Mouse (Mus musculus) intestine, embryonic 16.5 days (tissue): ENCODE data around the gene Cytl1. TPM values are rescaled to one million over a fixed set of nuclear protein-coding genes. Genes with fewer than 3 reads are reported as not detected.

Experiments
- ATAC-seq: fragments of 200-750 bp; cut with Nextera tagmentation; 2 replicates; pipeline ENCODE4 v1.8.0; 2017; ENCODE audit warnings: moderate TSS enrichment, moderate library complexity
- H3K27ac ChIP-seq: fragments of 300-500 bp; sonication (generic); 2 replicates; pipeline ENCODE4 v1.5.1; 2014; ENCODE audit warnings: mild to moderate bottlenecking, low read length
- H3K27me3 ChIP-seq: fragments of 300-500 bp; sonication (generic); replicated peaks from 2 replicates; pipeline ENCODE4 v1.6.1; 2014; ENCODE audit warnings: low read length, control low read depth, mixed read lengths; ENCODE audit not compliant: control insufficient read depth, insufficient read depth
- H3K36me3 ChIP-seq: fragments of 300-500 bp; sonication (generic); 2 replicates; pipeline ENCODE4 v1.6.1; 2014; ENCODE audit warnings: low read length, control low read depth; ENCODE audit not compliant: control insufficient read depth, insufficient read depth
- H3K4me1 ChIP-seq: fragments of 300-500 bp; sonication (generic); 2 replicates; pipeline ENCODE4 v1.6.1; 2014; ENCODE audit warnings: low read length, control low read depth, mixed read lengths; ENCODE audit not compliant: control insufficient read depth, insufficient read depth
- H3K4me2 ChIP-seq: fragments of 300-500 bp; sonication (generic); 2 replicates; pipeline ENCODE4 v1.6.1; 2014; ENCODE audit warnings: low read depth, low read length, control low read depth
- H3K4me3 ChIP-seq: fragments of 300-500 bp; sonication (generic); 2 replicates; pipeline ENCODE4 v1.5.1; 2014; ENCODE audit warnings: mild to moderate bottlenecking, low read length
- H3K9ac ChIP-seq: fragments of 300-500 bp; sonication (generic); 2 replicates; pipeline ENCODE4 v1.6.1; 2014; ENCODE audit warnings: low read depth, low read length
- H3K9me3 ChIP-seq: fragments of 300-500 bp; sonication (generic); 2 replicates; pipeline ENCODE4 v1.6.1; 2016; ENCODE audit warnings: low read length, control low read depth; ENCODE audit not compliant: control insufficient read depth
- WGBS: fragments of 180-500 bp; shearing (Covaris S2); extraction: QIAGEN DNeasy Blood & Tissue Kit; methylation state at CpG from one replicate; pipeline ENCODE4 v1.1.7; 2014; 5-methylcytosine and 5-hydroxymethylcytosine counted together
- polyA plus RNA-seq: library from polyadenylated mRNA; unstranded; fragments of >200 nt; fragmentation: Nextera tagmentation; extraction: Ambion mirVana; gene quantifications from 2 replicates; pipeline ENCODE4 v1.2.1, GENCODE M21; 2015

Cytl1 gene
- polyA plus RNA-seq, 1 experiment from 2014 or later, result 0.59 TPM

DNA sequence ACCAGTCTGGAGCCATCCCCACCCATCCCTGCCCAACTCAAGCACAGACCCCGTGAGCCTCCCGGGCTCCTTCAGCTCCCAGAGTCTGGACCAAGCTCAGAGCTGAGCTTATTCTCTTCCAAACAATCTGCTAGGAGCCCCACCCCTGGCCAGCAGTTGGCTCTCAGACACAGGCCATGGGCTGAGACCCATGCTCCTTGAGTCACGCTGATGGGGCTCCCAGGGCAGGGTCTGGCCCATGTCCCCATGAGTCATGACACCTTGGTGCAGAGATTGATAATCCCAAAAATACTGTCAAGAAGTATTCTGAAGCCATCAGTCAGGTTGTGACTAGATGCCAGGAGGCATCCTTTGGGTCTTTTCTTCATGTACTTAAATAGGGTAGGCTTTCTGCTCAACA, 26.7 kb downstream of the Cytl1 start:
- H3K9ac ChIP-seq, result no peak overlapping the region
- no peak overlapping the region for H3K27ac ChIP-seq
- H3K4me3 ChIP-seq, result no peak overlapping the region
- H3K27me3 ChIP-seq, result no peaks in the 10 kb centered on the region
- H3K4me2 ChIP-seq, result no peak overlapping the region
- H3K4me1 ChIP-seq, result no peaks in the 10 kb centered on the region
- ATAC-seq, result no peak
- 88% methylated on average over 3 of the region's 3 CpGs for WGBS
- no peaks in the 10 kb centered on the region for H3K9me3 ChIP-seq
- H3K36me3 ChIP-seq, result no peaks in the 10 kb centered on the region

DNA sequence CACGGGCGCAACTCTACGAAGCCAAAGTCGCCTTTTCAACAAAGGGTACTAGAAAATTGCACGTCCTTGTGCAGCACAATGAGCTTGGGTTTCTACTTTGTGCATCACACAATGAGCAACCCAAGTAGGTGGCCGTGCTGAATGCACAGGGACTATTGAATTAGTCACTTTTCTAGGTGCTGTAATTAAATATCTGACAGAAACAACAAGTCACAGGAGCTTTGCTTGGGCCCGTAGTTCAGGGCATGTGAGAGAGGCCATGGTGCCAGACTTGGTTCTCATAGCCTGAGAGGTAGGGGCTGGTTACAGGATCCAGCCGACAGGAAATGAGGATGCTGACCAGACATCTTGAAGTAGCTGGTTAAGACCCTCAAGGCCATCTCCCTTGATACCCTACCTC, 30.5 kb downstream of the Cytl1 start:
- Histone ChIP-seq H3K4me3 (no peak overlapping the region), H3K9me3 (no peaks in the 10 kb centered on the region), H3K4me2 (no peak overlapping the region), H3K27me3 (no peaks in the 10 kb centered on the region), H3K4me1 (no peaks in the 10 kb centered on the region), H3K27ac (no peak overlapping the region), H3K9ac (no peak overlapping the region), H3K36me3 (no peaks in the 10 kb centered on the region)
- 66% methylated on average over 8 of the region's 8 CpGs for WGBS
- ATAC-seq, result no peak

DNA sequence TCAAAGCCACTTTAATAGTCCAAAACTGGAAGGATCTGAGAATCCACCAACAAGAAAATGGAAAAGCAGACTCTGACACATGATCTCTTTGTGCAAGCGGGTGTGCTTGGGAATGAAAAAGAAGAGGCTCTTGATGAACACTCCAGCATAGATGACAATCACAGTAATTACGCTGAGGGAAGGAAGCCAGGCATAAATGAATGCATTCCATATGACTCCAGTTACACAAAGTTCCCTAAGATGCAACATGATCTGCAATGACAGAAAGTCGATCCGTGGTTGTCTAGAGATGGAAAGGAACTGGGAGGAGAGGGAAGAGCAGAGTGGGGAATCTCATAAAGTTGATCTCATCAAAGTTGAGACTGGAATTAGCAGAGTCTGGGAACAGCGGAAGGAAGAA, 31.9 kb downstream of the Cytl1 start:
- no peak overlapping the region for H3K4me3 ChIP-seq
- H3K4me2 ChIP-seq, result no peak overlapping the region
- H3K27me3 ChIP-seq, result no peaks in the 10 kb centered on the region
- 82% methylated on average over 5 of the region's 5 CpGs for WGBS
- H3K9ac ChIP-seq, result no peak overlapping the region
- no peak for ATAC-seq
- H3K9me3 ChIP-seq, result no peaks in the 10 kb centered on the region
- no peaks in the 10 kb centered on the region for H3K4me1 ChIP-seq
- no peaks in the 10 kb centered on the region for H3K36me3 ChIP-seq
- H3K27ac ChIP-seq, result no peak overlapping the region

DNA sequence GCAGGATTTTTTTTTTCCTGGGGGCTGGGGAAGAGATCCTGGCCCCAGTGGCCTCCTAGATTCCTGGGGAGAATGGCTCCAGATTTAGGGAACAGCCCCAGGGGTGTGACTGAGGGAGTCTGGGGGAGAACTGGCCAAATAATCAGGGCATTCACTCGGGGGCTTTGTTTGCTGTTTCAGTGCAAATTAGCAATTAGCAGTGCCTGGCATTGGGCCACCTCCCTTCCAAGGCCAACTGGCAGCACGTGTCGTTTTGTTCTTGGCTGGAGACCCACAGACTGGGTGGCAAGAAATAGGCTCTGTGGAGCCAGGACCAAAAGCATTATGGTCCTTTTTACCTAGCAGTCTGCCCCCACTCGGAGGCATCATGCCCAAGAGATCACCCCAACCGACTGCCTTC, 33.7 kb downstream of the Cytl1 start:
- ATAC-seq, result no peak
- Histone ChIP-seq H3K27me3 (no peaks in the 10 kb centered on the region), H3K9me3 (no peaks in the 10 kb centered on the region), H3K4me3 (no peak overlapping the region), H3K9ac (no peak overlapping the region), H3K4me2 (no peak overlapping the region), H3K36me3 (no peaks in the 10 kb centered on the region), H3K4me1 (no peaks in the 10 kb centered on the region), H3K27ac (no peak overlapping the region)
- 17% methylated on average over 5 of the region's 5 CpGs for WGBS

DNA sequence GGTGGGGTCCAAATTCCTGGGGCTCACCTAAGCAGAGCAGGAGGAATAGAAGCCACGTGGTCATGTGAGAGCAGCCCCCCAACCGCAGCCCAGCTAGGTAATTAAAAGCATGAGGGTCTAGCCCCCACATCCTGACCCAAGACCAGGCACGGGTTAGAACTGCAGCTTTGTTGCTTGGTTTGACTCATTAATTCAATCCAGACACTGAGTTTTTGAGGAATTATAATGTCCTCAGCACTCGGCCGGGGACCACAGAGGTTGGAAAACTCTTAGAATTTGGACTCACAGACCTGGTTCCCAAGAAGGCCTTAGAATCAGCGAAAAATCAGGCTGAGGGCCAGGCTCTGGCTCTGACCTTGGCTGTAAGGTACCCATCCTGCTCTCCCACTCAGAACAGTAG, 35.6 kb downstream of the Cytl1 start:
- no peaks in the 10 kb centered on the region for H3K9me3 ChIP-seq
- no peak overlapping the region for H3K27ac ChIP-seq
- no peak overlapping the region for H3K9ac ChIP-seq
- H3K4me3 ChIP-seq, result no peak overlapping the region
- no peak overlapping the region for H3K4me2 ChIP-seq
- H3K36me3 ChIP-seq, result no peaks in the 10 kb centered on the region
- no peaks in the 10 kb centered on the region for H3K27me3 ChIP-seq
- WGBS, result 81% methylated on average over 6 of the region's 6 CpGs
- ATAC-seq, result no peak
- no peaks in the 10 kb centered on the region for H3K4me1 ChIP-seq

DNA sequence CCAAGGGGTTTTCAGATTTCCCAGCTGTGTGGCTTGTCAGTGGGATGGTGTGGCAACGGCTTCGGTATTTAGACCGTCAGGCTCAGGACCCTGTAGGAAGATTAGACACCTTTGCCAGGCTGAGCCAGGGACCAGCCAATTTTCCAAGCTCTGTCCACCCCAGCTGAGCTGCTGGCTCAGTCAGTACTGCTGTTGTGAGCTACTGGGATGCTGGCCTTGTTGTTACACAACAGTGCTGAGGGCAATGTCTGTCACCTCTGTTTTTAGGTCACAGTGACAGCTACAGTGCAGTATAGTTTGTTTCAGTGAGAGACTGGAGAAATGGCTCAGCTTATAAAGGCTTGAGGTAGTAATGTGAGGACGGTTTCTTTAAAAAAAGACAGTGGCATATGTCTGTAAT, 38.7 kb downstream of the Cytl1 start:
- no peaks in the 10 kb centered on the region for H3K27me3 ChIP-seq
- WGBS, result 77% methylated on average over 4 of the region's 4 CpGs
- ATAC-seq, result no peak
- H3K4me1 ChIP-seq, result no peaks in the 10 kb centered on the region
- no peak overlapping the region for H3K9ac ChIP-seq
- no peaks in the 10 kb centered on the region for H3K9me3 ChIP-seq
- H3K27ac ChIP-seq, result no peak overlapping the region
- H3K36me3 ChIP-seq, result no peaks in the 10 kb centered on the region
- H3K4me2 ChIP-seq, result no peak overlapping the region
- H3K4me3 ChIP-seq, result no peak overlapping the region

DNA sequence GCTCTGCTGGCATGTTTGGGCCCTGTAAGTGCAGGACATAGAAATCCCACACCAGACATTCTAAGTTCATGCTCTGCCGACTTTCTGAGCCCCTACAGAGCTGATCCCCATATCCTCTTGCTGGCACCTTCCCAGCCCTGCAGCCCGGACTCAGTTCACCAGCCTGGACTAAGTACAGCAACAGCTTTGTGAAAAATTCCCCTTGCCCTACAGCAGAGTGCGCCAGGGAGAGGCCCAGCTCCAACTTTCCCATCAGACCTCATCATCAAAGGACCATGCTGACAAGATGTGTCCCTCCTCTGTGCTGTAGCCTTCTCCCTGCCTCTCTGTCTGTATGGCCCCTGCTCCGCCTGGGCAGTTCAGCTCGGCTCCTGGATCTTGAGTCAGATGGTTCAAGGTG, 40.4 kb downstream of the Cytl1 start:
- H3K4me3 ChIP-seq, result no peak overlapping the region
- H3K36me3 ChIP-seq, result no peaks in the 10 kb centered on the region
- H3K27ac ChIP-seq, result no peak overlapping the region
- no peak overlapping the region for H3K9ac ChIP-seq
- no peaks in the 10 kb centered on the region for H3K4me1 ChIP-seq
- 44% methylated on average over 5 of the region's 5 CpGs for WGBS
- H3K4me2 ChIP-seq, result no peak overlapping the region
- H3K27me3 ChIP-seq, result no peaks in the 10 kb centered on the region
- H3K9me3 ChIP-seq, result no peaks in the 10 kb centered on the region
- ATAC-seq, result no peak

DNA sequence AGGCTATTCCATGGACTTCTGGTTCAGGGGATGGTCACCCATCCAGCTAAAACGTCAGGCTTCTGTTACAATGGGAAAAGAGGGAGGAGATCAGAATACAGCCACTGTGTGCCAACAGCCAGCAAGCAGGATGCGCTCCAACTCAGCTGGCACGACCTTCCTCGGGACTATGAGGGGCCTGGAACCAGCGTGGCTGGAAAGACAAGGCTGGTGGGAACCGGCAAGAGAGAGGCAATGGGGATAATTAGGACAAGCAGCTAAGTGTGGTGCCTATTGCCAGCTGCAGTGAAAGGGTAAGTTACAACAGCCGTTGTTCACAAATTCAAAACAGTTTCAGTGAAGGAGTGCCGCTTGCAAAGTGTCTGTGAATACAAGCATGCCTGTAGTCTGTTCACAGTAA, 48.0 kb downstream of the Cytl1 start:
- Histone ChIP-seq H3K27me3 (no peaks in the 10 kb centered on the region), H3K4me1 (no peaks in the 10 kb centered on the region), H3K4me2 (no peak overlapping the region), H3K9me3 (no peaks in the 10 kb centered on the region), H3K9ac (no peak overlapping the region), H3K36me3 (no peaks in the 10 kb centered on the region), H3K4me3 (no peak overlapping the region), H3K27ac (no peak overlapping the region)
- no peak for ATAC-seq
- WGBS, result 63% methylated on average over 8 of the region's 8 CpGs

DNA sequence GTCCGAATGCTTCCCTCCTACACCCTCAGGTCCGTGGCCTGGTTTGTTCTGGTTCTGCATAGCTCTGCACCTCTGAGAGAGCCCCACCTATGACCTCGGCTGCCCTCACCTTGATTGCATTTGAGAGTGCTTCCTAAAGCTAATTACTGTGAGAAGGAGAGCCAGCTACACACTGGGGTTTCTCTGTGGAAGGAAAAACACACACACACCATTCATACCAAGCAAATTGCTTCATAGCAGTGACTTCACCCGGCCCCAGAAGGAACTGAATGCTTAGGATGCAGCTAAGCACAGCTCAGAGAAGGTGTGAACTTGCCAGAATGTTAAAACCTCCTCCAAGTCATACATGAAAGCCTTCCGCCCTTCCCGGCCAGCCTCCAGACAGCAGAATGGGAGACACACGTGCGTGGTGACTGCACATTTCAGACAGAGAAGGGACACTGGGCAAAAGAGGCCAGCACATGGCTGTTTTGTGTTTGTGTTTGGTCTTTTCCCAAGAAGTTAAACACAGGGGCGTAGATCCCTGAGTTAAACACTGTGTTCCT, 49.6 kb downstream of the Cytl1 start:
- Histone ChIP-seq H3K4me2 (no peak overlapping the region), H3K9me3 (no peaks in the 10 kb centered on the region), H3K27ac (no peak overlapping the region), H3K27me3 (no peaks in the 10 kb centered on the region), H3K4me3 (no peak overlapping the region), H3K9ac (no peak overlapping the region), H3K36me3 (no peaks in the 10 kb centered on the region), H3K4me1 (no peaks in the 10 kb centered on the region)
- 73% methylated on average over 9 of the region's 9 CpGs for WGBS
- no peak for ATAC-seq
